Mouse (Mus musculus) adrenal gland, adult (tissue): ENCODE measurements around the gene S1pr3.
A peak's percentile ranks its signal among the peaks of the same experiment; 100 is the strongest.

ENCODE experiments used
- DNase-seq, 2 experiments: peaks; one replicate each; pipeline ENCODE4 v3.0.0; 2022 to 2023; ENCODE audit warnings: low spot score in 1 of 2; ENCODE audit not compliant: inconsistent age in 2 of 2

The S1pr3 gene

DNA sequence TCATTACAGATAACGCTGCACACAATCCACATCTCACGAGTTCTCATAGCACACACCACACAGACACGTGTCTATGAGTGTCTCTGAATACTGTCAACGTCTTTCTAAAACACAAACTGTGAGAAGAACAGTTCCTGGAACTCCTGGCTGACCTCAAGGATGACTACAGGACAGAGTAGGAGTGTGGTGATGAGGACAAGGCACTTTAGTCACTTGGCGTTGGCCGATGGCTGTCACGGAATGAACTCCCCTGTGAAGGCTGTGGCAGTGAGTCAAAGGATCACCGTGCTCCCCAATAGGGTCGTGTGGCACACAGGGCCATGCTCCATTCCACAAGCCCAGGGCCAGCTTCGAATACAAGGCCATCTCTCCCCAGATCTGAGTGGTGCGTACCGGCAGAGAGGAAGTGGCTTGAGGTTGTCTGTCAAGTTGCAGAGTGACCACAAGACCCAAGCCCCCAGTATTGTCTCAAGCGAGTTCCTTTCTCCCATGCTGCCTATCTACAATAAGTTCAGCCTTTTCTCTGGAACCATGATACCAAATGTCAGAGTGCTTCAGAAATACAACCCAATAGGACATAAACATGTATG, 2.6 kb upstream of the S1pr3 start:
- DNase-seq: peak in 1 of 2 experiments; percentile 51

DNA sequence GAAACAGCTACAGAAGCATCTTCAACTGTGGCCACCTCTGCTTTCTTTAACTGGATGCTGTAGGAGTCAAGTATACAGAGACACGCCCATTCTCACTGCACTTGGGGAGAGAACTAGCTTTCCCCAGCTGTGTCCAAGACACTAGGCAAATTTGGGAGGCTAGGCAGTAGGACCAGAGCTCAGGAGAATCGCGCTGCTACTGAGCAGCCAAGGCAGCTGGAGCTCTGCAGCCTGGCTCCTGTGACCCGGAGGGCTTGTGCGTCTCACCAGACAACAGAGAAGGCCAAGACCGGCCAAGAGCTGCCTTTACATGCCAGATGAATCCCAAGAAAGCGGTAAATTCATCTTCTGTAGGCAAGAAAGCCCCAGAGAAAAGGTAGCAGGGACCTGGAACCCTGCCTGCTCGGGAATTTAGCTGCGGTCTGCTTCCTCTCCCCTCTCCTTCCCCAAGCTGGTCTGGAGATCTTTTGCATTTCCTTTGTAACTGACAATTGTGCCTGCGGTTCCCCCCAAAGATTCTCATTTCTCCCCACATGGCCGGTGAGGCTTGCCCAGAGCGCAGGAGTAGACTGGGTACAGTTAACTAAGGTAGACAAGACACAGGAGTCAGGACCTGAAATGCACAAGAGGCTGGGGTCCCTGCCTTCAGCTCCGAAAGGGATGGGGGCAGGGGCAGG, 760 bp upstream of the S1pr3 start:
- DNase-seq: no peak

DNA sequence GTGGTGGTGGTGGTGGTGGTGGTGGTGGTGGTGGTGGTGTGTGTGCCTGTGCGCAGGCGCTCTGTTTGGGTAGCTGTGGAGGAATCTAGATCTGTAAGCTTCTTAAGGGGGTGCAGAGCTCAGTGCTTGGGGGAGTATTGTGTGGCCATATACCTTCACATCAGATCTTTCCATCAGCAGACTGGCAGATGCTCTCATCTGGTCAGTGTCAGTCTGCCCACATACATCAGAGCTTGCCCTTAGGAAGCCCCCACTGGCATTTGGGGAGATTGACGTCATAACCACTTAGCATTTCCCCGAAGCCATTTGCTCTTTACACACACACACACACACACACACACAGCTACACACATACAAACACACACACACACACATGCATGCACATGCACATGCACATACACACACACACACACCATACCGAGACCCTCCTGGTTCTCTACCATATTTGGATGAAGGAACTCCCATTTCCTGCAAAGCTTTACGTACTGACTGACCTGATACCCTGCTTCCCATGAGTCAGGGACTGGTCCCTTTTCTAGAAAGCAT, 1.6 kb downstream of the S1pr3 start:
- DNase-seq: no peak

DNA sequence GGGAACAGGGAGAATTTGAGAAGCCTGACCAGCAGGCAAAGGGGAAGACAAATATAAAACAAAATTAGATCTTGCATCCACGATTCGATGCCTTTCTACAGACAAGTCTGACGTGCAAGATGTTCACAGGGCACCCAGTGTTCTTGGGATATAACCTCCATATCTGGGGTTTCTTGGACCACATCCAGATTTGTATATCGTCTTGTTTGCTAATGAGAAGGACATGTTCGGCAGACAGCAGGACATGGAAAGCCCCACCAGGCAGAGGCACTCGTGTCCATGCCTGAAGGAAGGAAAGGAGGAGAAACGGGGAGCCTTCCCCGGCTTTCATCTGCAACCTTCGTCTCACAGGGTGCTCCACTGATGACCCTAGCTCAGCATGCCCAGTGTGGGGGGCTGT, 2.8 kb downstream of the S1pr3 start:
- DNase-seq: no peak

DNA sequence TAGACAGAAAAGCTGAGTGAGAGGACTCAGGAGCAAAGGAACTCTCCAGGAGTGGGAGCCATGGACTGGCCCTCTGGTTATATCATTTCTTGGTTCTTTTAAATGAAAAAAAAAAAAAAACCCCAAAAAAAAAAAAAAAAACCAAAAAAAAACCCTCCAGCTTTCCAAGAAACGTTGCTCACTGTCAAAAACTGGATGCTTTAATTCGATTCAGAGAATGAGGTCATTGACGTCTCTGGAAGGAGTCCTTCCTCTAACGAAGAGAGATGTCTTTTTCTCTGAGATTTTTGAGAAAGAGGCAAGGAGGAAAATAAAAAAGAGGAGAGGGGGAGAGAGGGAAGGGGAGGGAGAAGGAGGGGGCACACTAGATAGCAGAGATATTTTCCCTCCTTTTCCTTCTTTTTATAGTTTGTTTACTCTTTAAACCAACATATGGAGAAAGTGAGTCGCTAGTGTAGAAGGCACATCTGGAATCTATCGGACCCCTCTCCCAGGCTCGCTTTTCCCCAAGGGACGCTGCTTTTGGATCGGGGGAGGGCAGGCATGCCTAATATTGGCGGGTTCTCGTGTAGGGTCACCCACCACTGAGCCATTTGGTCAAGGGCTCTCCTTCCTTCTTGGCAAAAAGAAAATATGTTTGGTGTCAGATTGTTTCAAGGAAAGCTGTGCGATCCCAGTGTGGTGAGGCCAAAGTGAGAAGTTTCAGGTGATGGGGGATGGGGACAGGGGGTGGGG, 3.4 kb downstream of the S1pr3 start:
- no peak for DNase-seq

DNA sequence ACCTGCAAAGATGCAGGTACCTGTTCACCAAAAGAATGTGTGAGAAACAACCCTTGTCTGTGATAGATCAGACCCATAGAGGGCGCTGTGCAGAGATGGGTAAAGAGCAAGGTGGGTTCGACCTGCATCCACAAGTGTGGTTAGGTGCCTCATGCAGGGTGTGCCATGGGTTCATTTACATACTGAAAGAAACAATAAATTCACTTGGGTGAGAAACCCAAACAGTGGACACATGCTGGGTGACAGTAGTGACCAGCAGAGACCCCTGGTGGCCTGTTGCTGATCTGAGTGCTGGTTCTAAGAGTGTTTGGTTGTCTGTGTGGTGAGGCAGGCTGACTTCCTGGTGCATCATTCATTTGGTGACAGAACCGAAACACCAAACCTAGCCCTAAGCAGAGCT, 5.0 kb downstream of the S1pr3 start:
- DNase-seq: peak in 1 of 2 experiments; percentile 56

DNA sequence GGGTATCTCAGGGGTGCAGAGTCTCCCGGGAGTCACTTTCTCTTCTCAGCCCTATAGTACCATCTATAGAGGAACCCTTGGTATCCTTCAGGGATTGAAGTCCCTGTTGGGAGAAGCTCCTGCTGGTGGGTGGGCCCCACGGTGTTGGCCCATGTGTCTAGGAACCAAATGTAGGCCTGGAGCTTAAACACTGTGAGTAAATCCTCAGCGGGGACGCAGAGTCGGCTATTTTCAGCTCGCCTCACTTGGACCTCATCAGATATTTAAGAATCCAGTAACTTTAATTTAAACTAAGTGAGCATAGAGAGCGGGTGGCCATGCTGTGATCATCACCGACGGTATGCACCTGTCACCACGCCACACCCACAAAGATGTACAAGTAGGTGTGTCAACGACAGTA, 8.3 kb downstream of the S1pr3 start:
- no peak for DNase-seq

DNA sequence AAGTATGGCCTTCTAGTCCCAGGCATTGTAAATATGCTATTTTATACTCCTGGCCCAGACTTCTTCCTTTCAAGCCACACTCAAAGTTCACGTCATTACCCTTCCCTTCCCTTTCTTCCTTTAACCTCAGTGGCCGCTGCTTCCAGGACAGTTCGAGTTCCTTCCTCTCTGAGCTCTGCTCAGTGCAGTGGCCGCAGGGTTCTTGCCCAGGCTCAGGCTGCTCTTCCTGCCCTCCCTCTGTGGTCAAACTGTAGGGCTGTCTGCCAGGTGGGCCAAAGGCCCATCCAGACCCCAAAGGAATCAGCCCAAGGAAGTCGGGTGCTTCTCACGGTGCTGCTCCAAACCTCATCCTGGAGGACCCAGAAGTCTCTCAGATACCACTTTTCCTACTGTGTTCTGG, 9.4 kb downstream of the S1pr3 start:
- DNase-seq: no peak

DNA sequence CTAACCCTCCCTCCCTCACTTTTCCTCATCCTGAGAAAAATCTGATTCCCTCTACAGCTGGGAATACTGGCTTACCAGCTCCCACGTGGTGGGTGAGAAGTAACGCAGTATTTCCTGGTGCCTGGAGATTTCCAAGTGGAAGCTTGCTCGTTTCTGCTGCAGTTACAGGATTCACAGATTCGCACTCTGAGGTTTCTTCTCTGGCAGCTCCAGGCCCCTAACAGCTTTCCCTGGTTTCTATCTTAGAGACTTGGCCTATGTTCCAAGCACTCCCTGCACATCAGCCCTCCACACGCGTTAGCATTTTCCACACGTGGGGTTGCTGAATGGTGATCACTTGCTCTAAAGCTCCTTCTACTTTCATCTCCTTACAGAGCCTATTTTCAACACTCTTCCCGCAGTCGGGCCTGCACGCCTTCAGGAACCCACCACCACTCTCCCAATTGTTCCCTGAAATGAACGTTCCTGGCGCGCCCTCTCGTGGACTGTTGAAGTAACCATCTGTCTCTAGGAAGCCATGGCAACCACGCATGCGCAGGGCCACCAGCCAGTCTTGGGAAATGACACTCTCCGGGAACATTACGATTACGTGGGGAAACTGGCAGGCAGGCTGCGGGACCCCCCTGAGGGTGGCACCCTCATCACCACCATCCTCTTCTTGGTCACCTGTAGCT, 10.0 kb downstream of the S1pr3 start:
- DNase-seq: peak; percentile 93 to 98

DNA sequence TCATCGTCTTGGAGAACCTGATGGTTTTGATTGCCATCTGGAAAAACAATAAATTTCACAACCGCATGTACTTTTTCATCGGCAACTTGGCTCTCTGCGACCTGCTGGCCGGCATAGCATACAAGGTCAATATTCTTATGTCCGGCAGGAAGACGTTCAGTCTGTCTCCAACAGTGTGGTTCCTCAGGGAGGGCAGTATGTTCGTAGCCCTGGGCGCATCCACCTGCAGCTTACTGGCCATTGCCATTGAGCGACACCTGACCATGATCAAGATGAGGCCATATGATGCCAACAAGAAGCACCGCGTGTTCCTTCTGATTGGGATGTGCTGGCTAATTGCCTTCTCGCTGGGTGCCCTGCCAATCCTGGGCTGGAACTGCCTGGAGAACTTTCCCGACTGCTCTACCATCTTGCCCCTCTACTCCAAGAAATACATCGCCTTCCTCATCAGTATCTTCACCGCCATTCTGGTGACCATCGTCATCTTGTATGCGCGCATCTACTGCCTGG, 10.6 kb downstream of the S1pr3 start:
- DNase-seq: no peak

DNA sequence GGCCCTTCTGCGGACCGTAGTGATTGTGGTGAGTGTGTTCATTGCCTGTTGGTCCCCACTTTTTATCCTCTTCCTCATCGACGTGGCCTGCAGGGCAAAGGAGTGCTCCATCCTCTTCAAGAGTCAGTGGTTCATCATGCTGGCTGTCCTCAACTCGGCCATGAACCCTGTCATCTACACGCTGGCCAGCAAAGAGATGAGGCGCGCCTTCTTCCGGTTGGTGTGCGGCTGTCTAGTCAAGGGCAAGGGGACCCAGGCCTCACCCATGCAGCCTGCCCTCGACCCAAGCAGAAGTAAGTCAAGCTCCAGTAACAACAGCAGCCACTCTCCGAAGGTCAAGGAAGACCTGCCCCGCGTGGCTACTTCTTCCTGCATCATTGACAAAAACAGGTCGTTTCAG, 11.1 kb downstream of the S1pr3 start:
- no peak for DNase-seq

DNA sequence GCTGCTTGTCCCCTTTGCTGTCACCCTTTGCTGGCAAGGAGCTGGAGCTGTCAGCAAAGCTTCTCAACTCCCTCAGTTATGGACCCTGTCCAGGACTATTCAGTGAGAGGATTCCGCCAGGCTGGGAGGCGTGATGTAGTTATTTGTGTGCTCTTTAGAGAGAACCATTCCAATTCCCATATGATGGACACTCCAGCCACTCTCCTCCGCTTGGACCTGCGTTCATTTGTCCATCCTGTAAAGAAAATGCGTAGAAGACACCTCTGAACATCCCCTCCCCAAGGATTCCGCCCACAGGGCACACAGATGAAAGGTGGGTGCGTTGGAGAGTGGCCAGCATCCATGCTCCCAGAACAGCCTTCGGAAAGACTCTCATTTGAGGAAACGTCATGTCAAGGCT, 12.4 kb downstream of the S1pr3 start:
- no peak for DNase-seq

DNA sequence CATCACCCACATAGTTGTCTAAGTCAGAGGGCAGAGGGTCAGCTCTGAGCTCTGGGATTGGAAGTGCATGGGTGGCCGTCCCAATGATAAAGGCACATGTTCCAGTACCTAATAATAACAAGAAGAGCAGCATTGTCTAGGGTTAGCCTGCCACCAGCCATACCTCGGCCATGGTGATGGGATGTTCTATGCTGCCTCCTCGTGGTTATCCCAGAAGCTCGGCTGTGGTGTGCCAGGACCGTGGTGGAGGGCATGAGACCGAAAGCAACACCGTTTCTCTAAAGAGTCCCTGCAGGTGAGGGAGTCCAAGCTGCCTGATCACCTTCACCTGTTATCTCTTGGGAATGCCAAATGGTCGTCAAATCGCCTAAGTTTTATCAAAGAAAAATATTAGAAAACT, 15.2 kb downstream of the S1pr3 start:
- DNase-seq: no peak

DNA sequence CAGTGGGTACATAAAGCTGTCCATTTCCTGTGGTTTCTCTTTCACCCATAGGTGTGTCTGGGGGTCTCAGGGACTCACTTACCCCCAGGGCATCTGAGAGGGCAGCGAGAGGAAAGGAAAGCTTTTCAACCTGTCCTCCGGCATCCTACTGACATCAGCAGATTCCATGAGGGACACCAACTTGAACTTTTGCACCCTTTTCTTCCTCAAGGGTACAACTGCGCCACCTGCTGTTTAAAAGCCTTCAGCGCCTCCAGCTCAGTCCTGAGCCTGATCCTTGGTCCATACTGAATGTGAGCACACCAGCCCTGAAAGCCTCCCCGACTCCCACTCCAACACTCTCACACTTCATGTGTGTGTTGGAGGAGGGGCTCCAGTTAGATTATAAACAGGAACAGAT, 16.2 kb downstream of the S1pr3 start:
- peak; percentile 69 to 88 for DNase-seq

DNA sequence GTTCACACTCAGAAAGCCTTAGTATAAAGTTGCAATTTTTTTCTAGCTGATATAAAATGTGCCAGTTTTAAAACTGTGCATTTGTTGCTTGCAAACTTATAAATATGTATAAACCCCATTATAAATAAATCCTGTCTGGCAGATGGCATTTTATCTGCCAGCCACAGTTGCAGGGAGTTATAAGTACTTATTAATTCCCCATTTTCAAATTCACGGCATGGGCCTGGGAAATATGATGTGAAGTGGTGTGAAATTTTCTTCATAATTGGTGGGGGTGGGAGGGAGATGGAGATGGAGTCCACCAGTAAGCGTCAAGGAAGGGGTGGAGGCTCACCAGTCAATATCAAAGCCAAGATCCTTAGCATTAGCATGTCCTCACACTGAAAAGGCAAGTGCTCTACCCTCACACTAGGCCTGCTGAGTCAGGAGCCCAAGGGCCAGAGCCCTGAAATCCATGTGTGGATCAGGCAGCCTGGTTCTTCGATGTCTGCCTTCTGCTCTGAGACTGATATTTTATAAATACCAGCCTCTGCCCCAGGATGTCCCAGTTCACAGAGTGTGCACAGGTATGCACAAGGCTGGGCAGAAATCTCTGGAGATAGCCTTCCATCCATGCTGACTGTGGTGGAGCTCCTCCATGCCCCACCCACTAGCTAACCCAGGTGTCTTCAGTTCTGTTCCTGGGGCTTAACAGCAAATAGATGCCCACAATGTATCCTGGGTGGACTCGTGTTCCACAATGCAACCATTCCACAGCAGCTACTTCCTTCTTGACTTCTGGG, 17.4 kb downstream of the S1pr3 start:
- DNase-seq: no peak

DNA sequence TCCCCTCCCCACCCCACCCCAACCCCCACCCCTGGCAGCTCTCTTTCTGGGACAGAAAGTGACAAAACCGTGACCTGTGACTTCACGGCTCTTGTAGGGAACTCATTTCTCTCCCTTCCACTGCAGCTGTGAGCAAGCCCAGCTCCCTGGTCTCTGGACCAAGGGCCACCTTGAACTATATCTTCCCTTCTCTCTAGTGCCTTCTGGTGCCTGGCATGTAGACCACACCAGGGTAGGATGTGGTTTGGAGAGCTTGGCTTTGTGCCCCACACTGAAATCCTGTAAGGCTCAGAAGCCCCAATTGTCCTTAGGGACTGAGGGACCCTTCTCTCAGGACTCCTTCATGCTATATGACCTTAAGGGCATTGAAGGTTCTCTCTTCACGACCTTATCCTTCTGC, 24.9 kb downstream of the S1pr3 start:
- DNase-seq: no peak

DNA sequence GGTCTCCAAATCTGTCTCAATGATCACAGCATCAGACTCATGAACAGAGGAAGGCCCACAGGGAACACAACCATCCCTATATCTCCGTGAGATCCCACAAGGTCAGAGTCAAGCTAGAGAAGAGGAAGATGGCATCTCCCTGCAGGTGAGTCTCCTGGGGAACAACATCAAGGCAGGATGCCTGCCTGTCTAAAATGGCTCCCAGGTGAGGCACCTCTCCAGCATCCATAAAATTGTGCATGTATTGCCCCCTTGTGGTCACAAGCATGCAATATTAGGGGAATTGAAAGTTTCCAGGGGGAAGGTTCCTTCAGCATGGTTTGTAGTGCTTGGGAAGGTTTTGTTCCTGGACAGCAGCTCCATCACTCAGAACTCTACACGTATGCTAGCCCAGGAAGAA, 26.0 kb downstream of the S1pr3 start:
- DNase-seq: peak in 1 of 2 experiments; percentile 66

DNA sequence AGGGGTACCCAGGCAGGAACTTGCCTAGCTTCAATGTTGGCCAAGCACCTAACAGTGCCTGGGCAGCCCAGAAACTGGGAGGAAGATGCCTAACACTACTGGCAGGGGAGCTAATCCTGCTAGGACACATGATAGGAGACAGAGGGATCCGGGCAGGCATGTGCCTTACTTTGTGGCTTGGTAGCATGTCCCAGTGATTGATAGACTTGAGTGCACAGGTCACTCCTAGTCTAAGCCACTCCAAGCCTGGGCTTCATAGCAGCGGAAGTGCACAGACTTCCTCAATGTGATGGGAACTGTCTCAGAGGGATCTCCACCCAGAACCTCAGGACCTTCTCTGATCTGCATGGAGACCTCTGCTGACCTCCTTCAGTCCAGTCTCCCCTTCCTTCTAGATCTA, 26.7 kb downstream of the S1pr3 start:
- DNase-seq: peak in 1 of 2 experiments; percentile 57

DNA sequence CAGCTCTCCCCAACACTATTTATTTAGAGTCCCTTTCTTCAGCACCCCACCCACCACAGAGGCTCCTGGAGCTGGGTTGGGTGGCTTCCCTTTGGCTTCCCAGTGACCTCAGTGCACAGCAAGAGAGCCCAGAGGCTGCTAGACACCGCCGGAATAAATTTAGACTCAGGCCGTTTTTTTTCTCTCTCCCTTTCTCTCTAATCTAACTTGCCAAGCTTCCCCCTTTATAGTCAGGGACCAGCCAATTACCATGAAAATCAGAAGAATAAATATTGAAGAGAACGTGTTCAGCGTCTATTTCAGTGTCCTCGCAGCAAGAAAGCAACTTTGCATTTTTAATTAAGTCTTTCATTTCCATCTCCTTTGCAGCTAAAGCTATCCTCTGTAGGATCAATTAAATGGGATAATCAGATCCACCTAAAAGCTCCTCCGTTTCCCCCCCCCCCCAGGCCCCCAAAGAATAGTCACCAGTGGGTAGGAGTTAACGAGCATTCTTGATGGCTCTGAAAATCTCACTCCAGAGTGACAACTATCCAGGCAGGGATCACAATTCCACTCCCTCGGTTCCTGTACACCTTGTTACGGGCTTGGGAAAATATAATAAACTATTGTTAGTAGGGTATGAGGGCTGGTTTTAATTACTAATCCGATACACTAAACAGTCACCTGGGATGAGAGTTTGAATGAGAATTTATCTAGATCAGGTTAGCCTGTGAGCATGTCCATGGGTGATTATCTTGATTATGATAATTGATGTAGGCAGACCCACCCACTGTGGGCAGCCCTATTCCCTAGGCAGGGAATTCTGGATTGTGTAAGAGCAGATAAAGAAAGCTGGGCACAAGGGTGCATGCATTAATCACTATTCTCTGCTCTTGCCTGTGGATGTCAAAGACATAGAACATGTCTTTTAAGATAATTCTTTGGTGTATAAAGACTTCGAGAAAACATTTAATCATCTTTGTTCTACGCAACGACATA, 29.0 kb downstream of the S1pr3 start:
- DNase-seq: no peak
